Mouse (Mus musculus) heart, adult 2 months (tissue): ENCODE measurements around the gene Slc12a8. TPM values are rescaled to one million over a fixed set of nuclear protein-coding genes. Genes with fewer than 3 reads are reported as not detected.

Source experiments
- DNase-seq, 2 experiments: peaks; one replicate each; pipeline ENCODE4 v3.0.0; 2021
- H3K27ac ChIP-seq: fragments of 200-600 bp; 2 replicates; pipeline ENCODE4 v1.8.1; 2022
- H3K27me3 ChIP-seq: fragments of 200-500 bp; 2 replicates; pipeline ENCODE4 v1.6.1; 2012; ENCODE audit warnings: mild to moderate bottlenecking, low read length, inconsistent platforms, mixed read lengths; ENCODE audit not compliant: control insufficient read depth, insufficient read depth
- H3K36me3 ChIP-seq: fragments of 200-500 bp; 2 replicates; pipeline ENCODE4 v1.6.1; 2012; ENCODE audit warnings: low read length, inconsistent platforms; ENCODE audit not compliant: control insufficient read depth, insufficient read depth
- H3K4me1 ChIP-seq: fragments of 200-500 bp; 2 replicates; pipeline ENCODE4 v1.6.1; 2011; ENCODE audit warnings: low read length; ENCODE audit not compliant: control insufficient read depth, insufficient read depth
- H3K4me3 ChIP-seq: fragments of 200-600 bp; 2 replicates; pipeline ENCODE4 v1.8.1; 2022
- H3K79me2 ChIP-seq: fragments of 200-500 bp; replicated peaks from 2 replicates; pipeline ENCODE4 v1.6.1; 2012; ENCODE audit warnings: mild to moderate bottlenecking, inconsistent platforms, low read length, moderate library complexity, mixed read lengths; ENCODE audit not compliant: control insufficient read depth, insufficient read depth
- H3K9ac ChIP-seq: fragments of 200-500 bp; 2 replicates; pipeline ENCODE4 v1.6.1; 2012; ENCODE audit warnings: low read depth, mild to moderate bottlenecking, control low read depth, inconsistent platforms, low read length, mixed read lengths
- CTCF ChIP-seq: fragments of 200-600 bp; IDR thresholded peaks from 2 replicates; pipeline ENCODE4 v1.8.1; 2022; ENCODE audit warnings: antibody characterized with exemption, mild to moderate bottlenecking, moderate library complexity
- EP300 ChIP-seq: fragments of 200-500 bp; IDR thresholded peaks from 2 replicates; pipeline ENCODE4 v1.6.1; 2011; ENCODE audit warnings: low read depth, low read length, control low read depth; ENCODE audit not compliant: insufficient read depth
- POLR2A ChIP-seq: fragments of 200-500 bp; IDR thresholded peaks from 2 replicates; pipeline ENCODE4 v1.6.1; 2011; ENCODE audit warnings: mild to moderate bottlenecking, low read depth, low read length, control low read depth; ENCODE audit not compliant: insufficient read depth
- WGBS: fragments of 180-500 bp; shearing (Covaris S2); methylation state at CpG from one replicate; pipeline ENCODE4 v1.1.7; 2018; 5-methylcytosine and 5-hydroxymethylcytosine counted together
- intact Hi-C: fragments of 180-260 bp; cut with DNase I; formaldehyde crosslinking; loops from one replicate; pipeline ENCODE4 v1.15.1; 2025
- polyA plus RNA-seq: library from polyadenylated mRNA; depleted of rRNA; stranded (reverse); fragments of >200 nt; gene quantifications from 2 replicates; pipeline ENCODE4 v1.2.3, GENCODE M21; 2012
- total RNA-seq, 2 experiments: library from RNA; stranded (reverse); gene quantifications; 2 replicates each; pipeline ENCODE4 v1.2.3; 2021

Gene Slc12a8
- total and polyA plus RNA-seq, 3 experiments = 0.31 to 0.66 (median 0.45) TPM

GRCm38 (mm10) chr16:33582495-33582894, 65.4 kb downstream of the Slc12a8 start:
- intact Hi-C loops = loop anchor here (1.0 to 10.0 kb wide), 3 partner anchors 98 to 362 kb away; no protein-coding TSS in a partner anchor
- peak in 1 of 2 experiments; percentile 32 for DNase-seq
- Histone ChIP-seq H3K9ac (no peak overlapping the region), H3K27ac (peak overlapping the region; percentile 90), H3K4me3 (no peak overlapping the region), H3K79me2 (no peaks in the 10 kb centered on the region), H3K4me1 (peaks cover 48% of the 10 kb centered on the region), H3K36me3 (peaks cover 12% of the 10 kb centered on the region), H3K27me3 (no peaks in the 10 kb centered on the region)
- TF ChIP-seq EP300 (no peak), CTCF (no peak), POLR2A (no peak)
- 42% methylated on average over 8 of the region's 8 CpGs for WGBS

- Histone ChIP-seq H3K79me2 (no peaks in the 10 kb centered on the region), H3K4me3 (no peak overlapping the region), H3K4me1 (peaks cover 42% of the 10 kb centered on the region), H3K27me3 (no peaks in the 10 kb centered on the region), H3K36me3 (peaks cover 12% of the 10 kb centered on the region), H3K9ac (no peak overlapping the region), H3K27ac (peak overlapping the region; percentile 87)
- intact Hi-C loops = loop anchor here (5.0 to 10.0 kb wide), 2 partner anchors 114 to 361 kb away; no protein-coding TSS in a partner anchor
- 45% methylated on average over 3 of the region's 3 CpGs for WGBS
- no peak for TF ChIP-seq POLR2A
- no peak for TF ChIP-seq EP300
- TF ChIP-seq CTCF = no peak
- DNase-seq = no peak
Observed at GRCm38 (mm10) chr16:33583333-33583732, 66.2 kb downstream of the Slc12a8 start.

GRCm38 (mm10) chr16:33583881-33584454, 66.8 kb downstream of the Slc12a8 start:
- H3K9ac ChIP-seq = peak overlapping the region; percentile 4
- no peaks in the 10 kb centered on the region for H3K79me2 ChIP-seq
- H3K4me1 ChIP-seq = peaks cover 39% of the 10 kb centered on the region
- 19% methylated on average over 19 of the region's 19 CpGs for WGBS
- intact Hi-C loops = loop anchor here (1.0 to 10.0 kb wide), 3 partner anchors 92 to 361 kb away; no protein-coding TSS in a partner anchor
- peak; percentile 37; the same call in 1 of the 2 replicates for TF ChIP-seq EP300
- 0 out of 2 replicates have a peak, but pooled peaks have one; percentile 8 for TF ChIP-seq CTCF
- TF ChIP-seq POLR2A = peak; percentile 51; the same call in 1 of the 2 replicates
- DNase-seq = peak; percentile 76 to 79
- H3K4me3 ChIP-seq = no peak overlapping the region
- peak overlapping the region; percentile 87 for H3K27ac ChIP-seq
- peaks cover 12% of the 10 kb centered on the region for H3K36me3 ChIP-seq
- no peaks in the 10 kb centered on the region for H3K27me3 ChIP-seq

- TF ChIP-seq CTCF = no peak
- TF ChIP-seq EP300 = peak; percentile 55; the same call in 1 of the 2 replicates
- Histone ChIP-seq H3K9ac (peak overlapping the region; percentile 4), H3K36me3 (peaks cover 12% of the 10 kb centered on the region), H3K27ac (peak overlapping the region; percentile 87), H3K4me3 (no peak overlapping the region), H3K4me1 (peaks cover 37% of the 10 kb centered on the region), H3K27me3 (no peaks in the 10 kb centered on the region), H3K79me2 (no peaks in the 10 kb centered on the region)
- intact Hi-C loops = loop anchor here (1.0 to 10.0 kb wide), 3 partner anchors 92 to 360 kb away; no protein-coding TSS in a partner anchor
- peak in 1 of 2 experiments; percentile 60 for DNase-seq
- 25% methylated on average over 13 of the region's 13 CpGs for WGBS
Observed at GRCm38 (mm10) chr16:33584455-33585082, 67.4 kb downstream of the Slc12a8 start.

GRCm38 (mm10) chr16:33585083-33585460, 67.9 kb downstream of the Slc12a8 start:
- peaks cover 12% of the 10 kb centered on the region for H3K36me3 ChIP-seq
- H3K79me2 ChIP-seq = no peaks in the 10 kb centered on the region
- peak overlapping the region; percentile 87 for H3K27ac ChIP-seq
- H3K4me3 ChIP-seq = no peak overlapping the region
- no peak for TF ChIP-seq POLR2A
- TF ChIP-seq CTCF = no peak
- TF ChIP-seq EP300 = no peak
- peak overlapping the region; percentile 53; the same call in 1 of the 2 replicates for H3K9ac ChIP-seq
- DNase-seq = no peak
- 18% methylated on average over 4 of the region's 4 CpGs for whole genome bisulfite sequencing
- peaks cover 37% of the 10 kb centered on the region for H3K4me1 ChIP-seq
- no peaks in the 10 kb centered on the region for H3K27me3 ChIP-seq
- intact Hi-C loops = loop anchor here (10.0 kb wide), 1 partner anchor 360 kb away; no protein-coding TSS in a partner anchor
